Mouse (Mus musculus): ENCODE measurements at regions not wholly inside any gene's neighbourhood (a gene's known extent, or its start where the extent isn't known, plus 50 kb on each side); places are given as distances from the start of the nearest gene placed in this dataset.

DNA sequence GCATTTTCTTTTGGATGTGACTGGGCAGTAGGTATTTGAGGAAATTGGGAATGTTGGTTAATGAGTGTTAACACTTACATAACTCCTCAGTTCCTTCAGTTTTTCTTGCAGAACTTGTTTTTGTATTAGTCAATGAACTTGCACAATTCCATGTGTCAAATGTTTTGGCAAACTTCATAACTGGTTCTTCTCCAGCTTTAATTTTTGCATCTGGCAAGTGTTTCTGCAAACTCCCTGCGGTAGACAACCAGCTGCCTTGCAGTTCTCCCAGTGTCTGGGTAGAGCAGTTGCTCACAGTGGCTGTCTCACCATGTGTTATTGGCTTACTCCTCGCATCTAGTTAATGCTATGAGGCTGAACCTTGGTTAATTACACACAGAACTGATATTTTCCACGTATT lies 790.4 kb downstream of the Epha4 start:
- Histone ChIP-seq H3K27ac (ENCODE audit: insufficient read depth, low read depth, low read length, poor library complexity, severe bottlenecking) (no peak overlapping the region), H3K4me3 (ENCODE audit: insufficient read depth in 1 of 2, low read depth in 1 of 2, low read length in 2 of 2, poor library complexity in 1 of 2, severe bottlenecking in 1 of 2) (no peak overlapping the region), H3K9ac (ENCODE audit: insufficient read depth, low read depth, low read length, poor library complexity, severe bottlenecking) (no peak overlapping the region), H3K9me3 (ENCODE audit: control insufficient read depth, insufficient read depth, low read depth, low read length) (no peaks in the 10 kb centered on the region), H3K4me1 (ENCODE audit: control insufficient read depth in 2 of 2, insufficient read depth in 2 of 2, low read length in 2 of 2, poor library complexity in 1 of 2) (no peaks in the 10 kb centered on the region), H3K36me3 (ENCODE audit: control insufficient read depth, insufficient read depth, low read length, poor library complexity, severe bottlenecking) (no peaks in the 10 kb centered on the region)
- in situ Hi-C loops (cut with MboI; ENCODE audit: low sequenced_read_pairs in 2 of 2, unreplicated experiment in 2 of 2): no loop called here
- TF ChIP-seq HCFC1 (IDR thresholded peaks at IDR 0.05; ENCODE audit: borderline replicate concordance, insufficient read depth, low read length) (no peak), MAFK (IDR thresholded peaks at IDR 0.05; ENCODE audit: insufficient read depth, low read depth, low read length) (no peak), ZC3H11A (IDR thresholded peaks at IDR 0.05; ENCODE audit: borderline replicate concordance, low read depth, low read length) (no peak), CHD2 (IDR thresholded peaks at IDR 0.05; ENCODE audit: low read depth, low read length) (no peak), ZNF384 (IDR thresholded peaks at IDR 0.05; ENCODE audit: low read depth, low read length) (no peak)
- no peak for DNase-seq (ENCODE audit: low read depth, low spot score)

GRCm38 (mm10) chr1:76737003-76737402 lies 777.9 kb downstream of the Epha4 start:
- Histone ChIP-seq H3K9ac (ENCODE audit: insufficient read depth, low read depth, low read length, poor library complexity, severe bottlenecking) (no peak overlapping the region), H3K4me3 (ENCODE audit: insufficient read depth in 1 of 2, low read depth in 1 of 2, low read length in 2 of 2, poor library complexity in 1 of 2, severe bottlenecking in 1 of 2) (no peak overlapping the region), H3K4me1 (ENCODE audit: control insufficient read depth in 2 of 2, insufficient read depth in 2 of 2, low read length in 2 of 2, poor library complexity in 1 of 2) (no peaks in the 10 kb centered on the region), H3K27ac (ENCODE audit: insufficient read depth, low read depth, low read length, poor library complexity, severe bottlenecking) (no peak overlapping the region), H3K9me3 (ENCODE audit: control insufficient read depth, insufficient read depth, low read depth, low read length) (no peaks in the 10 kb centered on the region), H3K36me3 (ENCODE audit: control insufficient read depth, insufficient read depth, low read length, poor library complexity, severe bottlenecking) (no peaks in the 10 kb centered on the region)
- DNase-seq (ENCODE audit: low read depth, low spot score): no peak
- TF ChIP-seq CHD2 (IDR thresholded peaks at IDR 0.05; ENCODE audit: low read depth, low read length) (no peak), ZC3H11A (IDR thresholded peaks at IDR 0.05; ENCODE audit: borderline replicate concordance, low read depth, low read length) (no peak), HCFC1 (IDR thresholded peaks at IDR 0.05; ENCODE audit: borderline replicate concordance, insufficient read depth, low read length) (no peak), ZNF384 (IDR thresholded peaks at IDR 0.05; ENCODE audit: low read depth, low read length) (no peak), MAFK (IDR thresholded peaks at IDR 0.05; ENCODE audit: insufficient read depth, low read depth, low read length) (no peak)
- in situ Hi-C loops (cut with MboI; ENCODE audit: low sequenced_read_pairs in 2 of 2, unreplicated experiment in 2 of 2): no loop called here

DNA sequence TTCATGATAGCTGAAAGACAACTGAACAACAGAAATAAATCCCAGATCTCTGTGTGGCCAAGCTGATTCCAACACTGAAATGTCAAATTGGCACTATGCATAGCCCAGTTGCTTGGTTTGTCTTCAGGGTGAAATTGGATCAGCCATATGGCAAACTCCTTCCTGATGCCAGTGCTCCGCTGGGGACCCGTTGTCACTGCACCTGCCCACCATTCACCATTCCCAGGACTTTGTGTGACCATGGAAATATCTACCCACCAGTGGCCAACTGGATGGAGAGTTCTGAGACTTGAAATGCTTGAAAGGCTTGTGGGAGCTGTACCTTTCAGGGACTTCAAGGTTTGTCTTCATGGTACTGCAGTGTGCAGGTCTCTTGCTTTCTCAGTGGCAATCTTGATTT lies 777.2 kb downstream of the Epha4 start:
- H3K9me3 ChIP-seq (ENCODE audit: control insufficient read depth, insufficient read depth, low read depth, low read length): no peaks in the 10 kb centered on the region
- no peaks in the 10 kb centered on the region for H3K4me1 ChIP-seq (ENCODE audit: control insufficient read depth in 2 of 2, insufficient read depth in 2 of 2, low read length in 2 of 2, poor library complexity in 1 of 2)
- no peak overlapping the region for H3K9ac ChIP-seq (ENCODE audit: insufficient read depth, low read depth, low read length, poor library complexity, severe bottlenecking)
- no peak overlapping the region for H3K27ac ChIP-seq (ENCODE audit: insufficient read depth, low read depth, low read length, poor library complexity, severe bottlenecking)
- TF ChIP-seq CHD2 (IDR thresholded peaks at IDR 0.05; ENCODE audit: low read depth, low read length): no peak
- TF ChIP-seq ZNF384 (IDR thresholded peaks at IDR 0.05; ENCODE audit: low read depth, low read length): no peak
- no peak for TF ChIP-seq HCFC1 (IDR thresholded peaks at IDR 0.05; ENCODE audit: borderline replicate concordance, insufficient read depth, low read length)
- no peak for TF ChIP-seq MAFK (IDR thresholded peaks at IDR 0.05; ENCODE audit: insufficient read depth, low read depth, low read length)
- no peak for TF ChIP-seq ZC3H11A (IDR thresholded peaks at IDR 0.05; ENCODE audit: borderline replicate concordance, low read depth, low read length)
- no peaks in the 10 kb centered on the region for H3K36me3 ChIP-seq (ENCODE audit: control insufficient read depth, insufficient read depth, low read length, poor library complexity, severe bottlenecking)
- DNase-seq (ENCODE audit: low read depth, low spot score): no peak
- in situ Hi-C loops (cut with MboI; ENCODE audit: low sequenced_read_pairs in 2 of 2, unreplicated experiment in 2 of 2): no loop called here
- no peak overlapping the region for H3K4me3 ChIP-seq (ENCODE audit: insufficient read depth in 1 of 2, low read depth in 1 of 2, low read length in 2 of 2, poor library complexity in 1 of 2, severe bottlenecking in 1 of 2)

GRCm38 (mm10) chr1:76772694-76773093 lies 742.2 kb downstream of the Epha4 start:
- H3K27ac ChIP-seq (ENCODE audit: insufficient read depth, low read depth, low read length, poor library complexity, severe bottlenecking): no peak overlapping the region
- DNase-seq (ENCODE audit: low read depth, low spot score): no peak
- no peaks in the 10 kb centered on the region for H3K36me3 ChIP-seq (ENCODE audit: control insufficient read depth, insufficient read depth, low read length, poor library complexity, severe bottlenecking)
- no peaks in the 10 kb centered on the region for H3K9me3 ChIP-seq (ENCODE audit: control insufficient read depth, insufficient read depth, low read depth, low read length)
- TF ChIP-seq ZC3H11A (IDR thresholded peaks at IDR 0.05; ENCODE audit: borderline replicate concordance, low read depth, low read length): no peak
- TF ChIP-seq ZNF384 (IDR thresholded peaks at IDR 0.05; ENCODE audit: low read depth, low read length): no peak
- TF ChIP-seq CHD2 (IDR thresholded peaks at IDR 0.05; ENCODE audit: low read depth, low read length): no peak
- TF ChIP-seq MAFK (IDR thresholded peaks at IDR 0.05; ENCODE audit: insufficient read depth, low read depth, low read length): no peak
- TF ChIP-seq HCFC1 (IDR thresholded peaks at IDR 0.05; ENCODE audit: borderline replicate concordance, insufficient read depth, low read length): no peak
- no peaks in the 10 kb centered on the region for H3K4me1 ChIP-seq (ENCODE audit: control insufficient read depth in 2 of 2, insufficient read depth in 2 of 2, low read length in 2 of 2, poor library complexity in 1 of 2)
- in situ Hi-C loops (cut with MboI; ENCODE audit: low sequenced_read_pairs in 2 of 2, unreplicated experiment in 2 of 2): no loop called here
- H3K4me3 ChIP-seq (ENCODE audit: insufficient read depth in 1 of 2, low read depth in 1 of 2, low read length in 2 of 2, poor library complexity in 1 of 2, severe bottlenecking in 1 of 2): no peak overlapping the region
- H3K9ac ChIP-seq (ENCODE audit: insufficient read depth, low read depth, low read length, poor library complexity, severe bottlenecking): no peak overlapping the region

DNA sequence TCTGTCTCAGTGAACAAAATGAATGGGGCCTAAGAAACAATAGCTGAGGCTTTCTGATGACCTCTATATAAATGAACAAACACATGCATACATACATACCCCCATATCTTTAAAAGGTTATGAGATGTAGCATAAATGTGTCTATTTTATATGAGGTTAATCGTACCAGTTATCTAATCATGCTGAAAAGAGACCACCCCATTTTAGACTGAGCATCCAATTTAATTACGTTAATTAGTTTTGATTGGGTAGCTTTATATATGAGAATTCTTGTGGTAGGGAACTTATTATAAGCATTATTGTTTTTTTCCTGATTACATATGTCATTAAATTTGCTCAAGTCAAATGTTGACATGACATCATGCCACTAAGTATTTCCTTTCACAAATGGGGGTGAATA lies 728.0 kb downstream of the Epha4 start:
- DNase-seq (ENCODE audit: low read depth, low spot score): no peak
- no peaks in the 10 kb centered on the region for H3K4me1 ChIP-seq (ENCODE audit: control insufficient read depth in 2 of 2, insufficient read depth in 2 of 2, low read length in 2 of 2, poor library complexity in 1 of 2)
- no peak overlapping the region for H3K4me3 ChIP-seq (ENCODE audit: insufficient read depth in 1 of 2, low read depth in 1 of 2, low read length in 2 of 2, poor library complexity in 1 of 2, severe bottlenecking in 1 of 2)
- in situ Hi-C loops (cut with MboI; ENCODE audit: low sequenced_read_pairs in 2 of 2, unreplicated experiment in 2 of 2): no loop called here
- H3K27ac ChIP-seq (ENCODE audit: insufficient read depth, low read depth, low read length, poor library complexity, severe bottlenecking): no peak overlapping the region
- no peaks in the 10 kb centered on the region for H3K36me3 ChIP-seq (ENCODE audit: control insufficient read depth, insufficient read depth, low read length, poor library complexity, severe bottlenecking)
- H3K9ac ChIP-seq (ENCODE audit: insufficient read depth, low read depth, low read length, poor library complexity, severe bottlenecking): no peak overlapping the region
- TF ChIP-seq ZNF384 (IDR thresholded peaks at IDR 0.05; ENCODE audit: low read depth, low read length): no peak
- TF ChIP-seq MAFK (IDR thresholded peaks at IDR 0.05; ENCODE audit: insufficient read depth, low read depth, low read length): no peak
- TF ChIP-seq HCFC1 (IDR thresholded peaks at IDR 0.05; ENCODE audit: borderline replicate concordance, insufficient read depth, low read length): no peak
- no peak for TF ChIP-seq ZC3H11A (IDR thresholded peaks at IDR 0.05; ENCODE audit: borderline replicate concordance, low read depth, low read length)
- TF ChIP-seq CHD2 (IDR thresholded peaks at IDR 0.05; ENCODE audit: low read depth, low read length): no peak
- no peaks in the 10 kb centered on the region for H3K9me3 ChIP-seq (ENCODE audit: control insufficient read depth, insufficient read depth, low read depth, low read length)

Measured in ES-E14 (cell line).